ENCODE assay signal across 8 mouse cellular contexts in the genomic region with DNA sequence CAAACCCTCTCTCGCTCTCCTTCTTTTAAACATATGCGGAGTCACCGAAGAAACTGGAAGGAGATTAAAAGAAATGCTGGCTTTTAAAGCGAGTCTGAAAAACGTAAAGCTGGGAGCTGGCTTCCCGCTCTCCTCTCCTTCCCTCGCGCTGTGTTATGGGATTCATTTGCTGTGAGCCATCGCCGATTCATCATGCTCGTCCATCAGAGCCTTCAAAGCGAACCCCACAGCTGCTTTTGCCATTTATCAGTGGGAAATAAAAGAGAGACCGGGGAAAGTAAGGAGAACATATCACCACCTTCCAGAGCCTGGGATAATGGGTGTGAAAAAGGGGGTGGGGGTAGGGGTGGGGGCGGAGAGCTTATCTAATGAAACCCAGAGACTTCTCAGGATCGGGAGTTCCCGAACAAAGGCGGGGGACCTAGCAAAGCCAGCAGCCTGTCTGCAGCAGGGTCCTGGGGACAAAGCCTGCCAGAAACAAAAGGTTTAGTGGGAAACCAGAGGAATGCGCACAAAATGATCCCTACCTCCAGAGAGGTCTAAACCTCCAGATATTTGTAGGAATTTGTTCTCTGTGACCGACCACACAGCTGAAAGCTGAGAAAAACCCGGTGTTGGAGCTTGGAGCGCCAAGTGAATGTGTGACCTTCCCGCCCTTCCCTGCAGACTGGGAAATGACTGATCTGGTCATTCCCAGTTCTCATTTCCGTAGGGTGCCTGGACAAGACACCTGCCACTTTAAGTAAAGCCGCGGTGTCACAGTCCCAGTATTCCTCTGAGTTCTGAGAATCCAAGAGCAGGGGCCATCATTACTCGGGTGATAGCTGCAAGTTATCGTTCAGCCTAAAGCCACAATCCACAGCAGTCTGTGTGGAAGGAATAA.
A peak's percentile ranks its signal among the peaks of the same experiment; 100 is the strongest.
DNase-seq lines count a peak whose midpoint lies in the region; ATAC-seq and TF ChIP-seq lines count a peak whose summit lies in the region.

No protein-coding gene starts in this region.

- 0 out of 2 replicates have a peak, but pooled peaks have one; percentile 18 for ATAC-seq in kidney, postnatal 0 days (replicated peaks; ENCODE audit: low FRiP score, low read depth)
- peak; percentile 56; the same call in 1 of the 2 replicates for ATAC-seq in embryonic facial prominence, embryonic 14.5 days (ENCODE audit: low read depth)
- peak; percentile 81 for ATAC-seq in neural tube, embryonic 13.5 days (ENCODE audit: low read depth)

- peak overlapping the region; percentile 25; the same call in 1 of the 2 replicates for H3K9ac ChIP-seq in kidney, postnatal 0 days (ENCODE audit: low read depth, low read length)
- H3K9ac ChIP-seq in embryonic facial prominence, embryonic 14.5 days (ENCODE audit: low read depth, low read length): peak overlapping the region; percentile 30
- H3K9ac ChIP-seq in neural tube, embryonic 13.5 days: peak overlapping the region; percentile 56

- no peaks in the 10 kb centered on the region for H3K36me3 ChIP-seq in kidney, postnatal 0 days (ENCODE audit: insufficient read depth, low read length)
- no peaks in the 10 kb centered on the region for H3K36me3 ChIP-seq in kidney, adult 2 months (ENCODE audit: control insufficient read depth, insufficient read depth, low read length)
- no peaks in the 10 kb centered on the region for H3K36me3 ChIP-seq in embryonic facial prominence, embryonic 14.5 days (ENCODE audit: control insufficient read depth, insufficient read depth, low read length)
- H3K36me3 ChIP-seq in limb, embryonic 10.5 days: no peaks in the 10 kb centered on the region
- no peaks in the 10 kb centered on the region for H3K36me3 ChIP-seq in neural tube, embryonic 13.5 days

- H3K4me1 ChIP-seq in kidney, postnatal 0 days (replicated peaks; ENCODE audit: insufficient read depth, low read length): peaks cover 7% of the 10 kb centered on the region; the same call in 1 of the 2 replicates
- H3K4me1 ChIP-seq in kidney, adult 2 months (ENCODE audit: control insufficient read depth, insufficient read depth, low read length): no peaks in the 10 kb centered on the region
- H3K4me1 ChIP-seq in embryonic facial prominence, embryonic 14.5 days (ENCODE audit: control insufficient read depth, insufficient read depth, low read length): peaks cover 29% of the 10 kb centered on the region
- peaks cover 42% of the 10 kb centered on the region for H3K4me1 ChIP-seq in limb, embryonic 10.5 days
- peaks cover 32% of the 10 kb centered on the region for H3K4me1 ChIP-seq in neural tube, embryonic 13.5 days (replicated peaks)

- H3K4me2 ChIP-seq in kidney, postnatal 0 days (ENCODE audit: low read length): peak overlapping the region; percentile 58
- H3K4me2 ChIP-seq in embryonic facial prominence, embryonic 14.5 days (ENCODE audit: low read depth, low read length): peak overlapping the region; percentile 51
- peak overlapping the region; percentile 53 for H3K4me2 ChIP-seq in neural tube, embryonic 13.5 days

- WGBS in kidney, postnatal 0 days: 6% methylated on average over 27 of the region's 27 CpGs
- 29% methylated on average over 27 of the region's 27 CpGs for WGBS in kidney, adult 2 months
- WGBS in embryonic facial prominence, embryonic 14.5 days: 5% methylated on average over 27 of the region's 27 CpGs
- WGBS in limb, embryonic 10.5 days: 3% methylated on average over 27 of the region's 27 CpGs
- WGBS in neural tube, embryonic 13.5 days: 1% methylated on average over 27 of the region's 27 CpGs

- H3K27ac ChIP-seq in kidney, postnatal 0 days: no peak overlapping the region
- H3K27ac ChIP-seq in kidney, adult 2 months (ENCODE audit: insufficient read depth, low read depth, low read length): no peak overlapping the region
- H3K27ac ChIP-seq in embryonic facial prominence, embryonic 14.5 days (replicated peaks; ENCODE audit: low read depth, low read length): peak overlapping the region; percentile 86
- peak overlapping the region; percentile 90 for H3K27ac ChIP-seq in limb, embryonic 10.5 days
- peak overlapping the region; percentile 90 for H3K27ac ChIP-seq in neural tube, embryonic 13.5 days (replicated peaks)

- H3K4me3 ChIP-seq in kidney, postnatal 0 days (replicated peaks; ENCODE audit: low read depth, low read length): peak overlapping the region; percentile 17; the same call in 1 of the 2 replicates
- H3K4me3 ChIP-seq in kidney, adult 2 months (ENCODE audit: insufficient read depth, low read depth, low read length): no peak overlapping the region
- H3K4me3 ChIP-seq in embryonic facial prominence, embryonic 14.5 days (ENCODE audit: low read depth, low read length): peak overlapping the region; percentile 13
- peak overlapping the region; percentile 42 for H3K4me3 ChIP-seq in limb, embryonic 10.5 days
- peak overlapping the region; percentile 20 for H3K4me3 ChIP-seq in neural tube, embryonic 13.5 days

- no peaks in the 10 kb centered on the region for H3K9me3 ChIP-seq in kidney, postnatal 0 days (replicated peaks; ENCODE audit: low read length)
- H3K9me3 ChIP-seq in embryonic facial prominence, embryonic 14.5 days (ENCODE audit: control insufficient read depth, low read length): no peaks in the 10 kb centered on the region
- H3K9me3 ChIP-seq in limb, embryonic 10.5 days (replicated peaks): no peaks in the 10 kb centered on the region
- no peaks in the 10 kb centered on the region for H3K9me3 ChIP-seq in neural tube, embryonic 13.5 days

- no peak for TF ChIP-seq POLR2A in kidney, adult 2 months (IDR thresholded peaks at IDR 0.05; ENCODE audit: low read depth, low read length)

- peak; percentile 55 for DNase-seq in kidney, postnatal 0 days (ENCODE audit: low spot score)
- DNase-seq in kidney, adult 2 months: no peak
- peak; percentile 86 for DNase-seq in embryonic facial prominence, embryonic 14.5 days (ENCODE audit: low spot score)
- peak; percentile 75 for DNase-seq in limb, embryonic 10.5 days (ENCODE audit: low spot score)
- no peak for DNase-seq in cerebellum, postnatal 36 days
- DNase-seq in thymus, postnatal 25 days: no peak
- DNase-seq in layer of hippocampus, postnatal 14 days (ENCODE audit: low spot score in 2 of 2): no peak

- TF ChIP-seq CTCF in kidney, postnatal 0 days (IDR thresholded peaks at IDR 0.05; ENCODE audit: low read depth): no peak
- TF ChIP-seq CTCF in kidney, adult 2 months (conservative IDR thresholded peaks at IDR 0.05; ENCODE audit: insufficient read depth, insufficient read length, low read depth, low read length): no peak

- H3K27me3 ChIP-seq in kidney, postnatal 0 days (ENCODE audit: insufficient read depth, low read length): no peaks in the 10 kb centered on the region
- H3K27me3 ChIP-seq in kidney, adult 2 months (replicated peaks; ENCODE audit: control insufficient read depth, insufficient read depth, low read length): no peaks in the 10 kb centered on the region
- H3K27me3 ChIP-seq in embryonic facial prominence, embryonic 14.5 days (replicated peaks; ENCODE audit: control insufficient read depth, insufficient read depth, low read length): no peaks in the 10 kb centered on the region
- peaks cover 10% of the 10 kb centered on the region; the same call in 1 of the 2 replicates for H3K27me3 ChIP-seq in limb, embryonic 10.5 days (ENCODE audit: low read depth, poor library complexity, severe bottlenecking)
- H3K27me3 ChIP-seq in neural tube, embryonic 13.5 days: 0 out of 2 replicates have a peak, but pooled peaks cover 3% of the 10 kb centered on the region

Comparison
In these comparisons a context has a peak if more than half of its experiments do, and no peak if none do; other contexts are left out.
1. DNase-seq: peak in kidney, postnatal 0 days (single experiment), embryonic facial prominence, embryonic 14.5 days (single experiment) and limb, embryonic 10.5 days (single experiment); none in kidney, adult 2 months (single experiment), cerebellum, postnatal 36 days (0 of 2), thymus, postnatal 25 days (single experiment) and layer of hippocampus, postnatal 14 days (0 of 2).
2. ATAC-seq: peak in every context shown above with its lines; median percentile 81 in neural tube, embryonic 13.5 days; 56 in embryonic facial prominence, embryonic 14.5 days; 18 in kidney, postnatal 0 days.
3. H3K27ac ChIP-seq: peak in embryonic facial prominence, embryonic 14.5 days (single experiment), limb, embryonic 10.5 days (single experiment) and neural tube, embryonic 13.5 days (single experiment); none in kidney, postnatal 0 days (single experiment) and kidney, adult 2 months (single experiment).
4. Peak in every context shown above with its lines, with median percentiles within 50 percentile points of each other: H3K4me2 ChIP-seq and H3K9ac ChIP-seq.